Mouse (Mus musculus): ENCODE results near the gene Inka2. TPM values are rescaled to one million over a fixed set of nuclear protein-coding genes. Genes with fewer than 3 reads are reported as not detected.

Gene Inka2
- polyA plus RNA-seq, 1 experiment from 2014 or later: 4.6 TPM

DNA sequence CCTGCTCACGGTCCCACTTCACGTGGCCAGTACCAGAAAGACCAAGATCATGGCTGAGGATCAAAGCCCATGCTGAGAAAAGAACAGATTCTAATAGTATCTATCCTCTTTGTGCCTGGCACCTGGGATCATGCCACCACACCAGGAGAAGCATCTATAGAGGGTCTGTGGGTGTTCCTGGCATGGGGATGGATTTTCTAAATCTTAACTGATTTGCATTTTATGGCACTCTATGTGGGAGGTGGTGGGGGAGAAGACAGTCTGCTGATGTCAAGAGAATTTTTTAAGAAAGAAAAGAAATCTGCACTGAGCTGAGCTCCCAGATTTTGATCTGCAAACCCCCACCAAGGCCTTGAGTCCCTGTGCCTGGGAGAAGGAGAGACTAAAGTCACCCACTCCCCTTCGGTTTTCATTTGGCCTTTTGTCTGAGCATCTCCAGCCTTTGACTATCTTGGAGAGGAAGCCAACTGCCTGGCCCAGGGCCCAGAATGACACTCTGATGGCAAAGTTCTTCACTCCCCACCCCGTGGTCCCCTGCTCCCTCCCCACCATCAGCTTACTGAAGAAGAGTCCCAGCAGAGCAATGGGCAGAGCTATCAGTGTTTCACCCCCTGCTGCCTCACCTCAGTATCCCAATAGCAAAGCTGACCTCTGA lies 2.1 kb downstream of the Inka2 start:
- Histone ChIP-seq H3K36me3 (replicated peaks; ENCODE audit: control insufficient read depth, insufficient read depth) (no peaks in the 10 kb centered on the region), H3K9me3 (ENCODE audit: control insufficient read depth, low read length) (no peaks in the 10 kb centered on the region), H3K27ac (peak overlapping the region; percentile 32; the same call in 1 of the 2 replicates), H3K4me1 (replicated peaks; ENCODE audit: control insufficient read depth, insufficient read depth, low read length) (0 out of 2 replicates have a peak, but pooled peaks cover 10% of the 10 kb centered on the region), H3K9ac (peak overlapping the region; percentile 60), H3K4me2 (replicated peaks) (peak overlapping the region; percentile 98), H3K27me3 (ENCODE audit: control insufficient read depth, insufficient read depth, low read length) (peaks cover 11% of the 10 kb centered on the region), H3K4me3 (replicated peaks; ENCODE audit: low read length) (peak overlapping the region; percentile 47)
- 46% methylated on average over 4 of the region's 4 CpGs for WGBS
- ATAC-seq (ENCODE audit: low FRiP score) (no peak), DNase-seq (ENCODE audit: low spot score) (no peak)

DNA sequence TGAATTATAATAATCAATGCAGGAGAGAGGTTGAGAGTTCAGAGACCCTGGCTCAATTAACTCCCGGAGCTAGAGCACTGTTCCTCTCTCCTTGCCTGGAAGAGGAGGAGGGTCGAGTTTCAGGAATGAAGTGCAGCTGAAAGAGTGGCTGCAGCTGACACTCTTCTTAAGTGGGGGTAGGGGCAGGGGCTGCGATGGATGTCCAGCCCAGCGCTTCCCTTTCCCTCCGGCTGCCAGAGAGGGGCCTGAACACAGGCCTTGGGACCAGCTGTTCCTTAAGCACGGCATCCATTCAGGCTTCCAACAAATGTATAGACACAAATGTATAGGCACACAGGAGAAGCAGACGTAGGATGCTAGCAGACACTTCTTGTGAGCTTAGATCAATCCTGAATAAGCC lies 3.2 kb downstream of the Inka2 start:
- DNase-seq (ENCODE audit: low spot score) (no peak), ATAC-seq (ENCODE audit: low FRiP score) (no peak)
- WGBS: 20% methylated on average over 7 of the region's 7 CpGs
- H3K4me2 ChIP-seq (replicated peaks): peak overlapping the region; percentile 98
- H3K4me3 ChIP-seq (replicated peaks; ENCODE audit: low read length): no peak overlapping the region
- no peaks in the 10 kb centered on the region for H3K36me3 ChIP-seq (replicated peaks; ENCODE audit: control insufficient read depth, insufficient read depth)
- no peak overlapping the region for H3K27ac ChIP-seq
- H3K27me3 ChIP-seq (ENCODE audit: control insufficient read depth, insufficient read depth, low read length): peaks cover 11% of the 10 kb centered on the region
- no peaks in the 10 kb centered on the region for H3K9me3 ChIP-seq (ENCODE audit: control insufficient read depth, low read length)
- H3K9ac ChIP-seq: 0 out of 2 replicates have a peak overlapping the region, but pooled peaks have one; percentile 29
- 0 out of 2 replicates have a peak, but pooled peaks cover 10% of the 10 kb centered on the region for H3K4me1 ChIP-seq (replicated peaks; ENCODE audit: control insufficient read depth, insufficient read depth, low read length)

DNA sequence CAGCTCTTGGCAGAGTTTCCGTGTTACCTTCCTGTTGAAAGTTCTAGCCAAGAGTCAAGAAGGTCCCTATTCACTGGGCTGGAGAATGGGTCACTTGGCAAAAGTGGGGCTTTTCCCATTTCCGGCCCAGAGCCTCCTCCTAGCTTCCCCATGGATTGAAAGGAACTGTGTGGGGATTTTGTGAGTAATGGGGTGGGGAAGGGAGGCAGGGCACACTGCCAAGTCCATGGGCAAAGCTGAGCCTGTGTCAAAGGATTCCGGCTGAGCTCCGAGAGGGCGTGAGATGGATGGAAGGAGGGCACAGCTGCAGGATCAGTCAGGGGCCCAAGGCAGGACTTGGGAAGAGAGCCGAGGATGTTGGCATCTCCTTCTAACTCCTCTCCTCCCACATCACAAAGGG lies 5.8 kb downstream of the Inka2 start:
- Histone ChIP-seq H3K27ac (no peak overlapping the region), H3K9ac (no peak overlapping the region), H3K4me1 (replicated peaks; ENCODE audit: control insufficient read depth, insufficient read depth, low read length) (0 out of 2 replicates have a peak, but pooled peaks cover 4% of the 10 kb centered on the region), H3K36me3 (replicated peaks; ENCODE audit: control insufficient read depth, insufficient read depth) (no peaks in the 10 kb centered on the region), H3K4me3 (replicated peaks; ENCODE audit: low read length) (no peak overlapping the region), H3K27me3 (ENCODE audit: control insufficient read depth, insufficient read depth, low read length) (peaks cover 4% of the 10 kb centered on the region; the same call in 1 of the 2 replicates), H3K9me3 (ENCODE audit: control insufficient read depth, low read length) (no peaks in the 10 kb centered on the region), H3K4me2 (replicated peaks) (no peak overlapping the region)
- DNase-seq (ENCODE audit: low spot score) (no peak), ATAC-seq (ENCODE audit: low FRiP score) (peak; percentile 70)
- WGBS: 31% methylated on average over 6 of the region's 6 CpGs

DNA sequence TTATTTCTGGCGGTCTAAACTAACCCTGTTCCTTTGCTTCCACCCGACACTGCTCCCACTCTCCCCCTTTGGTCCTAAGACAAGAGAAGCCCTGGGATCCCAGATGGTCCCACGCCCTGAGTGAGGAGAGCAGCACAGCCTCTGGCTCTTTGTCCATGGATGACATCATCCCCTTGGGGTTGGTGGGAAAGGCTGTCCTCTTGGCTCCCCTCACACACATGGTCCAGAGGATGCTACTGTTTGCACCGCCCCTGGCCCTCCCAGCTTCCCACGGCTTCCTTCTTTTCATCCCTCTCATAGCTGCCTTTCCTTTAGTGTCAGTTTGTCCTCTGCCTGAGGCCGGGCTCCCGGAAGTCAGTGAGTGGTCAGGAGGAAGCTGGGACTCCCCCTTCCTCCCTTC lies 7.3 kb downstream of the Inka2 start:
- Histone ChIP-seq H3K36me3 (replicated peaks; ENCODE audit: control insufficient read depth, insufficient read depth) (no peaks in the 10 kb centered on the region), H3K27me3 (ENCODE audit: control insufficient read depth, insufficient read depth, low read length) (peaks cover 2% of the 10 kb centered on the region; the same call in 1 of the 2 replicates), H3K4me1 (replicated peaks; ENCODE audit: control insufficient read depth, insufficient read depth, low read length) (no peaks in the 10 kb centered on the region), H3K27ac (no peak overlapping the region), H3K9ac (no peak overlapping the region), H3K4me3 (replicated peaks; ENCODE audit: low read length) (no peak overlapping the region), H3K4me2 (replicated peaks) (no peak overlapping the region), H3K9me3 (ENCODE audit: control insufficient read depth, low read length) (no peaks in the 10 kb centered on the region)
- ATAC-seq (ENCODE audit: low FRiP score): no peak
- no peak for DNase-seq (ENCODE audit: low spot score)
- WGBS: 54% methylated on average over 7 of the region's 7 CpGs

DNA sequence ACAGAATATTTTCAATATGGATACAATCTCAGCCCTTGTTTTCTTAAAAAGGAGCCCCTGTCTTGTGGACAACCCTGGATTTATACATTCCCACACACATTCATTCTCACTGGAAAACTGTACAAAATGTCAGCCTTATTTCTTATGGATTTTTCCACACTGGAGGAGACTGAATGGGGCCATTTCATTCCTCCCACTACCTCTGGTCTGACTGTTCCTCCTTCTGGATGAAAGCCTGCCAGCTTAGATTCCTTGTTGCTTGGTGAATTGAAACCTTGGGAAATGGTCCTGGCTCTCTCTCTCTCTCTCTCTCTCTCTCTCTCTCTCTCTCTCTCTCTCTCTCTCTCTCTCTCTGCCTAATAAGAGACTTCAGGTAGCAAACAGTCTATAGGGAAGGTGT lies 8.4 kb downstream of the Inka2 start:
- no peak overlapping the region for H3K27ac ChIP-seq

DNA sequence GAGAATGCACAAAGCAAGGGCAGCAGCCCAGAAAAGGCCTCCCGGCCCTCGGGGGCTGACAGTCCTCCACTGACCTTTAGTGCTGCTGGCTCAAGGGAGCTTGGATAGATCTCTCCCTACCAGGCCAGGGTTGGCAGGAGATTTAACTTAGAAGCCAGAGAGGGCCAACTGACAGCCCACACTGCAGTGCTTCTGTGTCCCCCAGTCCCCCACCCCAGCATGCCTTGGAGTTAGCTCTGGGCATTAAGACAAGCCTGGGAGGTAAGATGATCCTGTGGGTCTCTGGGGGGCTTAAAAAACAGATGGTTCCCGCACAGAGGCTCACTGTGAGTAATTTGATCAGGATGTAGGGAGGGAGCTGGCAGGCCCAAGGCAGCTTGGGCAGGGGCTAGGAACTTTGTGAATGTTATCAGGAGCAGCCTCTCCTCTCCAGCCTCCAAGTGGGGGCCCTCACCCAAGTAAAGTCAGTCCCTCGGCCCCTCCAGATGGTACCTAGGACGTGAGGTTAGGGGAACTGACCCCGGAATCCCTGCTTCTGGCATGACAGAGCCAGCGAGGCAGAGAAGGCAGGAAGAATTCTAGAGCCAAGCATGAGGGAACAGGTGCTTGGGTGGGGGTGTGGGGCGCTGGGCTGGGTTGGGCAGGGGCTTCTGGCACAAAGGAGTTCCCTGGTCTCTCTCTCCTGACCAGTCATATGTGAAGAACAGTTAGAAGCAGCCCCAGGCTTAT lies 9.9 kb downstream of the Inka2 start:
- H3K4me3 ChIP-seq (replicated peaks; ENCODE audit: low read length): no peak overlapping the region
- DNase-seq (ENCODE audit: low spot score) (no peak), ATAC-seq (ENCODE audit: low FRiP score) (peak; percentile 44; the same call in 1 of the 2 replicates)
- H3K9ac ChIP-seq: no peak overlapping the region
- no peak overlapping the region for H3K4me2 ChIP-seq (replicated peaks)
- no peaks in the 10 kb centered on the region for H3K27me3 ChIP-seq (ENCODE audit: control insufficient read depth, insufficient read depth, low read length)
- 15% methylated on average over 8 of the region's 8 CpGs for WGBS
- peaks cover 12% of the 10 kb centered on the region; the same call in 1 of the 2 replicates for H3K4me1 ChIP-seq (replicated peaks; ENCODE audit: control insufficient read depth, insufficient read depth, low read length)
- no peaks in the 10 kb centered on the region; the same call in 1 of the 2 replicates for H3K36me3 ChIP-seq (replicated peaks; ENCODE audit: control insufficient read depth, insufficient read depth)
- H3K9me3 ChIP-seq (ENCODE audit: control insufficient read depth, low read length): no peaks in the 10 kb centered on the region
- H3K27ac ChIP-seq: peak overlapping the region; percentile 2; the same call in 1 of the 2 replicates

More for the DNA sequence above, 8.4 kb downstream of the Inka2 start:
- H3K36me3 ChIP-seq (replicated peaks; ENCODE audit: control insufficient read depth, insufficient read depth): no peaks in the 10 kb centered on the region; the same call in 1 of the 2 replicates
- H3K4me1 ChIP-seq (replicated peaks; ENCODE audit: control insufficient read depth, insufficient read depth, low read length): peaks cover 3% of the 10 kb centered on the region; the same call in 1 of the 2 replicates
- H3K9ac ChIP-seq: no peak overlapping the region
- DNase-seq (ENCODE audit: low spot score) (no peak), ATAC-seq (ENCODE audit: low FRiP score) (no peak)
- H3K4me3 ChIP-seq (replicated peaks; ENCODE audit: low read length): no peak overlapping the region
- no peaks in the 10 kb centered on the region; the same call in 1 of the 2 replicates for H3K27me3 ChIP-seq (ENCODE audit: control insufficient read depth, insufficient read depth, low read length)
- H3K9me3 ChIP-seq (ENCODE audit: control insufficient read depth, low read length): no peaks in the 10 kb centered on the region
- no peak overlapping the region for H3K4me2 ChIP-seq (replicated peaks)

DNA sequence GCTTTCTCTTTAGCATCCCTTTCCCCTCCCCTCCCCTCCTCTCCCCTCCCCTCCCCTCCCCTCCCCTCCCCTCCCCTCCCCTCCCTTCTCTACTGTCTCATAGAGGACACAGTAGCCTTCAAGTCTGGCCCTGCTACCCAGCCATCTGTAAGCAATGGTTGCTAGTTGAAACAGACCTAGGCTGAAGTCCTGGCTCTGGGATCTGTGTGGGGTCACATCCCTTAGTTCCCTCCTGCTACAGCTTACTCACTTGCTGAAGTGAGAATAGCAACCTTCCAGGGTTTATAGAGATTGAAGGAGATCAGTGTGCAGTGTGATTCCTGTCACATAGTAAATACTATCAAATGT lies 10.4 kb downstream of the Inka2 start:
- H3K9me3 ChIP-seq (ENCODE audit: control insufficient read depth, low read length): no peaks in the 10 kb centered on the region
- no peak overlapping the region for H3K4me3 ChIP-seq (replicated peaks; ENCODE audit: low read length)
- no peak overlapping the region for H3K27ac ChIP-seq
- H3K4me1 ChIP-seq (replicated peaks; ENCODE audit: control insufficient read depth, insufficient read depth, low read length): peaks cover 16% of the 10 kb centered on the region; the same call in 1 of the 2 replicates
- no peak for DNase-seq (ENCODE audit: low spot score)
- ATAC-seq (ENCODE audit: low FRiP score): no peak
- H3K4me2 ChIP-seq (replicated peaks): no peak overlapping the region
- H3K9ac ChIP-seq: no peak overlapping the region
- H3K36me3 ChIP-seq (replicated peaks; ENCODE audit: control insufficient read depth, insufficient read depth): no peaks in the 10 kb centered on the region; the same call in 1 of the 2 replicates
- H3K27me3 ChIP-seq (ENCODE audit: control insufficient read depth, insufficient read depth, low read length): no peaks in the 10 kb centered on the region

DNA sequence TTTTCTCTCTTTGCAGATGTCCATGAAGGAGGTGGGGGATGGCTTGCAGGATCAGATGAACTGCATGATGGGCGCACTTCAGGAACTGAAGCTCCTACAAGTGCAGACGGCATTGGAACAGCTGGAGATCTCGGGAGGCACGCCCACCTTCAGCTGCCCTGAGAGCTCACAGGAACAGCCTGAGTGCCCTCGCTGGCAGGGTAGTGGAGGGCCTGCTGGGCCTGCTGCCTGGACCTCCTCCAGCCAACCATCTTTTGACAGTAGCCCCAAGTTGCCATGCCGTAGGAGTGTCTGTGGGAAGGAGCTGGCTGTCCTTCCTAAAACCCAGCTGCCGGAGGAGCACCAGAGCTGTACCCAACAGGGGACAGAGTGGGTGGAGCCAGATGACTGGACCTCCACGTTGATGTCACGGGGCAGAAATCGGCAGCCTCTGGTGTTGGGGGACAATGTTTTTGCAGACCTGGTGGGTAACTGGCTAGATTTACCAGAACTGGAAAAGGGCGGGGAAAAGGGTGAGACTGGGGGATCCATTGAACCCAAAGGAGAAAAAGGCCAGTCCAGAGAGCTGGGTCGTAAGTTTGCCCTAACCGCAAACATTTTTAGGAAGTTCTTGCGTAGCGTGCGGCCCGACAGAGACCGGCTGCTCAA lies 12.1 kb downstream of the Inka2 start:
- ATAC-seq (ENCODE audit: low FRiP score) (no peak), DNase-seq (ENCODE audit: low spot score) (no peak)
- Histone ChIP-seq H3K4me2 (replicated peaks) (no peak overlapping the region), H3K36me3 (replicated peaks; ENCODE audit: control insufficient read depth, insufficient read depth) (no peaks in the 10 kb centered on the region; the same call in 1 of the 2 replicates), H3K9ac (no peak overlapping the region), H3K9me3 (ENCODE audit: control insufficient read depth, low read length) (no peaks in the 10 kb centered on the region), H3K4me1 (replicated peaks; ENCODE audit: control insufficient read depth, insufficient read depth, low read length) (peaks cover 16% of the 10 kb centered on the region; the same call in 1 of the 2 replicates), H3K27ac (no peak overlapping the region), H3K27me3 (ENCODE audit: control insufficient read depth, insufficient read depth, low read length) (no peaks in the 10 kb centered on the region), H3K4me3 (replicated peaks; ENCODE audit: low read length) (no peak overlapping the region)
- 61% methylated on average over 18 of the region's 18 CpGs for WGBS

All from hindbrain, embryonic 14.5 days (tissue).